Mouse (Mus musculus) C2C12 (cell line): ENCODE results near the gene Tcl1b3. TPM values are rescaled to one million over a fixed set of nuclear protein-coding genes. Genes with fewer than 3 reads are reported as not detected.

Experiments
- H3K27me3 ChIP-seq: one replicate; pipeline ENCODE4 v1.6.1; 2011; ENCODE audit not compliant: control insufficient read depth, insufficient read depth, insufficient read length
- H3K36me3 ChIP-seq: one replicate; pipeline ENCODE4 v1.6.1; 2011; ENCODE audit not compliant: control insufficient read depth, insufficient read depth
- H3K4me3 ChIP-seq: one replicate; pipeline ENCODE4 v1.5.1; 2011; ENCODE audit warnings: mild to moderate bottlenecking, control low read depth; ENCODE audit not compliant: poor library complexity, insufficient read depth, severe bottlenecking
- H3K79me2 ChIP-seq: one replicate; pipeline ENCODE4 v1.6.1; 2011; ENCODE audit not compliant: control insufficient read depth, insufficient read depth
- H3K79me3 ChIP-seq: one replicate; pipeline ENCODE4 v1.6.1; 2011; ENCODE audit warnings: low read depth, control low read depth
- H3ac ChIP-seq: one replicate; pipeline ENCODE3; 2011; ENCODE audit warnings: low read depth; ENCODE audit not compliant: control insufficient read depth, insufficient read length
- CEBPB ChIP-seq: IDR thresholded peaks from one replicate; pipeline ENCODE4 v1.6.1; 2011; ENCODE audit warnings: low read depth, mild to moderate bottlenecking, control low read depth, moderate library complexity
- CTCF ChIP-seq: IDR thresholded peaks from one replicate; pipeline ENCODE4 v1.5.1; 2011; ENCODE audit not compliant: control insufficient read depth, insufficient read depth, insufficient read length
- FOSL1 ChIP-seq: IDR thresholded peaks from one replicate; pipeline ENCODE4 v1.8.0; 2011; ENCODE audit warnings: mild to moderate bottlenecking, low read length; ENCODE audit not compliant: poor library complexity, insufficient read depth, severe bottlenecking
- MAX ChIP-seq: IDR thresholded peaks from one replicate; pipeline ENCODE4 v1.6.1; 2011; ENCODE audit warnings: mild to moderate bottlenecking, control low read depth
- MYOD1 ChIP-seq: IDR thresholded peaks from one replicate; pipeline ENCODE4 v1.6.1; 2011; ENCODE audit warnings: low read depth; ENCODE audit not compliant: control insufficient read depth, insufficient read length
- MYOG ChIP-seq: IDR thresholded peaks from one replicate; pipeline ENCODE4 v1.6.1; 2011; ENCODE audit not compliant: control insufficient read depth, insufficient read length; ENCODE audit errors: extremely low read depth
- USF1 ChIP-seq: IDR thresholded peaks from one replicate; pipeline ENCODE4 v1.6.1; 2011; ENCODE audit warnings: low read depth, mild to moderate bottlenecking, control low read depth, moderate library complexity
- polyA plus RNA-seq: library from polyadenylated mRNA; unstranded; fragments of >200 nt; fragmentation: generic; extraction: Trizol; gene quantifications from one replicate; pipeline ENCODE4 v1.2.1, GENCODE M21; 2012; ENCODE audit warnings: missing spikeins

Gene Tcl1b3
- polyA plus RNA-seq, 1 experiment = not detected

DNA sequence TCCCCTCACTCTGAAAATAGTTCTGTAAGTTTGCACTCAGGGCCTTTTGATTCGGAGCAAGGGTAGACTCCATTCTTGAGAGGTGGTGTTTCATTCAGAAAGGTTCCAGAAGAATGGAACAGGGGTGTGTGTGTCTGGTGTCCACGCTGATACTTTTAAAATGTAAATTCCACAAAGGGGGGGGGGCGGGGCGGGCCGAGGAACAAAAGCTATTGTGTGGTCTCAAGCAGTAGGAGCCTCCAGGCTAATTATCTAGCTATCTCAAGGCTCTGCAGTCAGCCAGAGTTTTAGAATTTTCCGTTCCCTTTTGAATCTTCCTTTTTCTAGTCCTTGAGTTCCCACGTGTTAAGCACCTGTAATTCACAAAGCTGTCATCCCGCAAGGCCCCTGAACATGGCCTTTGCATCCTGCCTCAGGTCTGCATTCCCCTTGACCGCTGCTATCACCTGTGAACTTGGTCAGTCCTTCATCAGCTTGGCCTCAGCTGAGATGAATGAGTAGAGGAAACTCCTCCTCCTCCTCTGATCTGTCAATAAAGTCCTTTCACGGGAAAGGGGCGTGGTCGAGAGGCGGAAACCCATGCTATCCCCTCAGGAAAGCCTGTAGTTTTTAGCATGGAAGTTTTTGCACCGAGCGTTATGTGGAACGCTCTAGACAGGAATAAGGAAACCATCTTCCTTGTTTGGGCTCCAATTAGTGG lies 33.9 kb downstream of the Tcl1b3 start:
- Histone ChIP-seq H3K27me3 (no peaks in the 10 kb centered on the region), H3ac (no peak overlapping the region), H3K4me3 (no peak overlapping the region), H3K79me3 (no peaks in the 10 kb centered on the region), H3K79me2 (no peaks in the 10 kb centered on the region), H3K36me3 (no peaks in the 10 kb centered on the region)
- no peak for TF ChIP-seq USF1
- TF ChIP-seq MYOD1 = no peak
- TF ChIP-seq MAX = no peak
- TF ChIP-seq CEBPB = no peak
- TF ChIP-seq MYOG = no peak
- TF ChIP-seq CTCF = no peak
- TF ChIP-seq FOSL1 = no peak

- no peak overlapping the region for H3ac ChIP-seq
- TF ChIP-seq MYOD1 = no peak
- no peak for TF ChIP-seq MAX
- H3K36me3 ChIP-seq = no peaks in the 10 kb centered on the region
- H3K79me3 ChIP-seq = no peaks in the 10 kb centered on the region
- no peaks in the 10 kb centered on the region for H3K79me2 ChIP-seq
- no peak overlapping the region for H3K4me3 ChIP-seq
- H3K27me3 ChIP-seq = no peaks in the 10 kb centered on the region
These were observed 43.5 kb downstream of the Tcl1b3 start for GRCm38 (mm10) chr12:105234362-105234761.

- no peak for TF ChIP-seq CTCF
- TF ChIP-seq FOSL1 = no peak
- no peak for TF ChIP-seq CEBPB
- no peak for TF ChIP-seq MAX
- TF ChIP-seq MYOD1 = no peak
- no peak for TF ChIP-seq MYOG
- TF ChIP-seq USF1 = no peak
- H3ac ChIP-seq = no peak overlapping the region
- no peaks in the 10 kb centered on the region for H3K27me3 ChIP-seq
- H3K79me3 ChIP-seq = no peaks in the 10 kb centered on the region
- H3K4me3 ChIP-seq = no peak overlapping the region
- H3K79me2 ChIP-seq = no peaks in the 10 kb centered on the region
- H3K36me3 ChIP-seq = no peaks in the 10 kb centered on the region
These were observed 44.2 kb downstream of the Tcl1b3 start for GRCm38 (mm10) chr12:105235091-105235490.

- H3ac ChIP-seq = no peak overlapping the region
- no peaks in the 10 kb centered on the region for H3K27me3 ChIP-seq
- no peak for TF ChIP-seq CTCF
- TF ChIP-seq CEBPB = no peak
These were observed 48.2 kb downstream of the Tcl1b3 start for GRCm38 (mm10) chr12:105239060-105239459.

More at GRCm38 (mm10) chr12:105239060-105239459, 48.2 kb downstream of the Tcl1b3 start:
- no peaks in the 10 kb centered on the region for H3K79me2 ChIP-seq
- no peak overlapping the region for H3K4me3 ChIP-seq
- no peaks in the 10 kb centered on the region for H3K36me3 ChIP-seq
- no peaks in the 10 kb centered on the region for H3K79me3 ChIP-seq

Other genes starting within 250 kb of the Tcl1b3 start
- 24.8 TPM for gene Syne3, start 181.2 kb upstream of the Tcl1b3 start, polyA plus RNA-seq
- 92.2 TPM for gene Glrx5, start 158.4 kb upstream of the Tcl1b3 start, polyA plus RNA-seq
- not detected for gene Tcl1b2, start 45.0 kb upstream of the Tcl1b3 start, polyA plus RNA-seq
- not detected for gene Tcl1b1, start 31.4 kb upstream of the Tcl1b3 start, polyA plus RNA-seq
- not detected for gene Tcl1b5, start 14.7 kb upstream of the Tcl1b3 start, polyA plus RNA-seq
- gene Tcl1b4, start 10.9 kb downstream of the Tcl1b3 start, polyA plus RNA-seq = not detected
- not detected for gene Tcl1, start 31.8 kb downstream of the Tcl1b3 start, polyA plus RNA-seq
- not detected for gene Tunar, start 142.8 kb downstream of the Tcl1b3 start, polyA plus RNA-seq